Mouse (Mus musculus) liver, adult 2 months (tissue): Measurements from ENCODE around the gene Nop10. TPM values are rescaled to one million over a fixed set of nuclear protein-coding genes. Genes with fewer than 3 reads are reported as not detected.
A peak's percentile ranks its signal among the peaks of the same experiment; 100 is the strongest.

Experiments
- DNase-seq: peaks from one replicate; pipeline ENCODE4 v3.0.0-alpha.2; 2011; ENCODE audit warnings: low read depth, low spot score; ENCODE audit errors: extremely low read depth
- H3K27ac ChIP-seq: fragments of 200-500 bp; replicated peaks from 2 replicates; pipeline ENCODE4 v1.5.1; 2012; ENCODE audit warnings: low read depth, mild to moderate bottlenecking, control low read depth, inconsistent platforms, low read length; ENCODE audit not compliant: insufficient read depth
- H3K27me3 ChIP-seq: fragments of 200-500 bp; 2 replicates; pipeline ENCODE4 v1.6.1; 2012; ENCODE audit warnings: mild to moderate bottlenecking, moderate library complexity, low read length, inconsistent platforms; ENCODE audit not compliant: control insufficient read depth, insufficient read depth
- H3K36me3 ChIP-seq: fragments of 200-500 bp; 2 replicates; pipeline ENCODE4 v1.6.1; 2012; ENCODE audit warnings: low read length, inconsistent platforms; ENCODE audit not compliant: control insufficient read depth, insufficient read depth
- H3K4me1 ChIP-seq: fragments of 200-500 bp; 2 replicates; pipeline ENCODE4 v1.6.1; 2011; ENCODE audit warnings: low read length; ENCODE audit not compliant: control insufficient read depth, insufficient read depth
- H3K4me3 ChIP-seq: fragments of 200-500 bp; 2 replicates; pipeline ENCODE4 v1.5.1; 2011; ENCODE audit warnings: low read depth, mild to moderate bottlenecking, control low read depth, low read length, moderate library complexity; ENCODE audit not compliant: insufficient read depth
- H3K79me2 ChIP-seq: fragments of 200-500 bp; 2 replicates; pipeline ENCODE4 v1.6.1; 2012; ENCODE audit warnings: inconsistent platforms, mild to moderate bottlenecking, low read length, moderate library complexity; ENCODE audit not compliant: control insufficient read depth, insufficient read depth
- H3K9ac ChIP-seq: fragments of 200-500 bp; 2 replicates; pipeline ENCODE4 v1.6.1; 2012; ENCODE audit warnings: low read depth, mild to moderate bottlenecking, control low read depth, inconsistent platforms, low read length
- CTCF ChIP-seq: fragments of 200-500 bp; IDR thresholded peaks from 2 replicates; pipeline ENCODE4 v1.5.1; 2011; ENCODE audit warnings: low read depth, low read length, control low read depth
- POLR2A ChIP-seq: fragments of 200-500 bp; IDR thresholded peaks from 2 replicates; pipeline ENCODE4 v1.6.1; 2011; ENCODE audit warnings: low read length, control low read depth; ENCODE audit not compliant: insufficient read depth; ENCODE audit errors: extremely low read depth
- WGBS: fragments of 180-500 bp; shearing (Covaris S2); methylation state at CpG from one replicate; pipeline ENCODE4 v1.1.7; 2018; 5-methylcytosine and 5-hydroxymethylcytosine counted together
- polyA plus RNA-seq: library from polyadenylated mRNA; depleted of rRNA; stranded (reverse); fragments of >200 nt; gene quantifications from 2 replicates; pipeline ENCODE4 v1.2.3, GENCODE M21; 2012
- total RNA-seq: library from RNA; depleted of rRNA; stranded (reverse); fragments of >200 nt; gene quantifications from 2 replicates; pipeline ENCODE4 v1.2.3, GENCODE M21; 2014

Gene Nop10
- total and polyA plus RNA-seq, 2 experiments = 67.8 to 71.2 TPM

- 71% methylated on average over 1 of the region's 1 CpGs for WGBS
Observed at GRCm38 (mm10) chr2:112232623-112233022, 29.1 kb upstream of the Nop10 start.

DNA sequence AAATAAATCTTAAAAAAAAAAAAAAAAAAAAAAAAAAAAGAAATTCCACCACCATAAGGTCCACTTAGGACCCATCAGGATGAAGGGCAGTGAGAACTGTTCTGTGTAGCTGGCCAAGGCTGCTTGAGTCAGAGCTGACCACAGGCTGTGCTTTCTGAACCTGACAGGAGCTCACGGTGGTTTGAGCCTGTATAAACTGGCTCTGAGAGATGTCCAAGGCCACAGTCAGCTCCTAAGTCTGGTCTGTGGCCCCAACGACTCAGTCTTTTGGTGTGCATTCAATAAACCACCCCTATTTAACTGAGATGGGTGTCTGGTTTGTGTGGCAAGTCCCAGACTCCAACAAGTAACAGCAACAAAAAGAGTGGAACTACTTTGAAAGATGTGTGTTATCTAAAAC, 25.1 kb upstream of the Nop10 start:
- no peak overlapping the region for H3K27ac ChIP-seq
- H3K27me3 ChIP-seq = no peaks in the 10 kb centered on the region
- H3K79me2 ChIP-seq = no peaks in the 10 kb centered on the region
- DNase-seq = no peak
- peaks cover 2% of the 10 kb centered on the region; the same call in 1 of the 2 replicates for H3K4me1 ChIP-seq
- WGBS = 77% methylated on average over 2 of the region's 2 CpGs
- no peak overlapping the region for H3K9ac ChIP-seq
- no peak overlapping the region for H3K4me3 ChIP-seq
- no peaks in the 10 kb centered on the region for H3K36me3 ChIP-seq
- TF ChIP-seq CTCF (no peak), POLR2A (no peak)

More at GRCm38 (mm10) chr2:112232623-112233022, 29.1 kb upstream of the Nop10 start:
- no peaks in the 10 kb centered on the region for H3K4me1 ChIP-seq
- peak; percentile 44 for DNase-seq
- H3K79me2 ChIP-seq = no peaks in the 10 kb centered on the region
- H3K36me3 ChIP-seq = no peaks in the 10 kb centered on the region
- H3K27me3 ChIP-seq = no peaks in the 10 kb centered on the region
- H3K27ac ChIP-seq = no peak overlapping the region
- TF ChIP-seq POLR2A (no peak), CTCF (no peak)
- H3K9ac ChIP-seq = no peak overlapping the region
- no peak overlapping the region for H3K4me3 ChIP-seq

- no peak overlapping the region for H3K9ac ChIP-seq
- H3K27ac ChIP-seq = no peak overlapping the region
- DNase-seq = no peak
- H3K79me2 ChIP-seq = no peaks in the 10 kb centered on the region
- no peaks in the 10 kb centered on the region for H3K36me3 ChIP-seq
- H3K4me3 ChIP-seq = no peak overlapping the region
- WGBS = 19% methylated on average over 4 of the region's 4 CpGs
- no peak for TF ChIP-seq POLR2A
- no peak for TF ChIP-seq CTCF
- no peaks in the 10 kb centered on the region for H3K27me3 ChIP-seq
- peaks cover 2% of the 10 kb centered on the region; the same call in 1 of the 2 replicates for H3K4me1 ChIP-seq
Observed at GRCm38 (mm10) chr2:112238006-112238405, 23.7 kb upstream of the Nop10 start.

DNA sequence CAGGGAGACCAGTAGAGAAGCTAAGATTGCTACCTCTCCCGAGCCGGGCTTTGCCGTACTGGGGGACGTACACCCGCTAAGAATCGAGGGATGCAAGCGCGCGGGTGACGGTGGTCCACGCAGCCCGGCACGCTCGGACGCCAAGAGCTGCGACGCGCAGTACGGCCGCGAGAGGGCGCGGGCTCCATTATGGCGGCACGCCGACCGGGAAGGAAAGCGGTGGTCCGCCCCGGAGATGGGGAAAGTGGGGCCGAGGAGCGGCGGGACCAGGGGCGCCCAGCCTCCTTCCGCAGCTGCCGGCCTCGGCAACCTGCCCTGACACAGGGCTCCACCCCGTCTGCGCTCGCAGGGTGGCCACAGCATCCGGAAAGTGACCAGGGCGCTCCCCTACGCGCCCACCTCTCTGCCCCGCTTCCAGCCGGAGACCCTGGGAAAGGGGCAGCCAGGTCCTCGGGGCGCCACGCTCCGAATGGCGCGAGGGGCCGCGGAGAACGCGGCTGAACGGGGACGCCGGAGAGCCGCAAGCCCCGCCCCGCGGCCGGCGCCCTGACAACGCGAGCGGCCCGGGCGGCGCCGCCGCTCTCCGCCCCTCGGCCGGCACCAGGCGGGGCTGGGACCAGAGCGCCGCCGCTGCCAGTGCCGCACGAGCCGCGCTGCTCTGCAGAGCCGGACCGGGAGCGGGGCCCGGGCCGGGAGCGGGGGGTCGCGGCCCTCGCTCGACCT, 22.4 kb upstream of the Nop10 start, which contains the start of gene Lpcat4:
Lpcat4 (plus strand) TSS at position 257 of the 723 bp plus-strand sequence.
- WGBS = under 1% methylated on average over 93 of the region's 94 CpGs
- DNase-seq = peak; percentile 6
- Histone ChIP-seq H3K36me3 (no peaks in the 10 kb centered on the region), H3K27ac (peak within 1 kb of the TSS; percentile 29; the same call in 1 of the 2 replicates), H3K4me3 (peak within 1 kb of the TSS; percentile 88), H3K9ac (peak within 1 kb of the TSS; percentile 79), H3K4me1 (peaks cover 2% of the 10 kb centered on the region; the same call in 1 of the 2 replicates), H3K79me2 (no peaks in the 10 kb centered on the region), H3K27me3 (no peaks in the 10 kb centered on the region)
- TF ChIP-seq CTCF (peak; percentile 79), POLR2A (no peak)

DNA sequence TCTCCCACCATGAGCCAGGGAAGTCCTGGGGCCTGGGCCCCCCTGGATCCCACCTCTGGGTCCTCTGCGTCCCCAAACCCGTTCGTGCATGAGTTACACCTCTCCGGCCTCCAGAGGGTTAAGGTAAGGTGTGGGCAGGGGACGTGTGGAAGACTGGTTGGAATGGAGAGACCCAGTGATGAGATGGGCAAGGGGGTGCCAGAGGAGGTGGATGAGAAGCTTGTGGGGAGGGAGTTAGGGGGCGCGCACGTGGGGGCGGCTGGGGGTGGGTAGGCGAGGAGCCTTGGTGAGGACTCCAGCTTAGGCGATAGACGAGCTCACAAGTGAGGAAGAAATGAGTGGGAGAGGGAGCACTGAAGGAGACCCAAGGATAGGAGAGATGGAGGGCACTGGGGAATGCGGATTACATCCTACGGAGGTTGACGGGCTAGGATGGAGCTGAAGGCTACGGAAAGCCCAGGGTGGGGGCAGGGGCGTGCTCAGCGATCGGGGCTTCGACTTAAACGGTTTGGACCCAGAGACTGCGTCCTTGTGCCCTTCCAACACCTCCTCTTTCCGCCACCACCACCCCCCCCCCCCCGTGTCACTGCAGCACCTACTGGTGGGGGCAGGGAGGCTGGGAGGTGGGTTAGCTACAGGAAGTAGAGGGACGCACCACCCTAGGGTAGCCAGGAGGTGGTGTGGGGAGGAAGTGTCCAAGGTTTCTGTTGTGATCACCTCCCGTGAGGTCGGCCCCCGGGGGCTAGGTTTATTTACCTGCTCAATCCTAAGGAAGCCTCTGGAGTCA, 21.6 kb upstream of the Nop10 start:
- H3K4me3 ChIP-seq = peak overlapping the region; percentile 88
- no peak for DNase-seq
- no peak overlapping the region for H3K27ac ChIP-seq
- H3K27me3 ChIP-seq = no peaks in the 10 kb centered on the region
- TF ChIP-seq POLR2A (no peak), CTCF (no peak)
- H3K9ac ChIP-seq = peak overlapping the region; percentile 51
- H3K4me1 ChIP-seq = peaks cover 2% of the 10 kb centered on the region; the same call in 1 of the 2 replicates
- no peaks in the 10 kb centered on the region for H3K79me2 ChIP-seq
- H3K36me3 ChIP-seq = no peaks in the 10 kb centered on the region
- WGBS = 3% methylated on average over 27 of the region's 28 CpGs
